Mouse (Mus musculus) heart, embryonic 11.5 days (tissue): ENCODE data around the gene Wfdc9. TPM values are rescaled to one million over a fixed set of nuclear protein-coding genes. Genes with fewer than 3 reads are reported as not detected.

Experiments
- ATAC-seq: fragments of 200-750 bp; cut with Nextera tagmentation; replicated peaks from 2 replicates; pipeline ENCODE4 v1.8.0; 2017; ENCODE audit warnings: moderate library complexity; ENCODE audit not compliant: insufficient number of reproducible peaks, low FRiP score, low TSS enrichment
- H3K27ac ChIP-seq: fragments of 300-500 bp; sonication (generic); 2 replicates; pipeline ENCODE4 v1.5.1; 2014; ENCODE audit warnings: mild to moderate bottlenecking, low read depth, low read length
- H3K27me3 ChIP-seq: fragments of 300-500 bp; sonication (generic); 2 replicates; pipeline ENCODE4 v1.6.1; 2014; ENCODE audit warnings: mild to moderate bottlenecking, low read length, mixed read lengths; ENCODE audit not compliant: control insufficient read depth, insufficient read depth
- H3K36me3 ChIP-seq: fragments of 300-500 bp; sonication (generic); 2 replicates; pipeline ENCODE4 v1.6.1; 2014; ENCODE audit warnings: mild to moderate bottlenecking, low read length, moderate library complexity, mixed read lengths; ENCODE audit not compliant: control insufficient read depth, insufficient read depth
- H3K4me1 ChIP-seq: fragments of 300-500 bp; sonication (generic); 2 replicates; pipeline ENCODE4 v1.6.1; 2014; ENCODE audit warnings: low read length; ENCODE audit not compliant: control insufficient read depth, insufficient read depth
- H3K4me2 ChIP-seq: fragments of 300-500 bp; sonication (generic); 2 replicates; pipeline ENCODE4 v1.6.1; 2014; ENCODE audit warnings: mild to moderate bottlenecking, moderate library complexity
- H3K4me3 ChIP-seq: fragments of 300-500 bp; sonication (generic); 2 replicates; pipeline ENCODE4 v1.5.1; 2014; ENCODE audit warnings: low read depth, low read length
- H3K9ac ChIP-seq: fragments of 300-500 bp; sonication (generic); 2 replicates; pipeline ENCODE4 v1.6.1; 2014; ENCODE audit warnings: mild to moderate bottlenecking, low read depth, low read length, moderate library complexity
- H3K9me3 ChIP-seq: fragments of 300-500 bp; sonication (generic); replicated peaks from 2 replicates; pipeline ENCODE4 v1.6.1; 2016; ENCODE audit warnings: low read length; ENCODE audit not compliant: control insufficient read depth
- WGBS: fragments of 180-500 bp; shearing (Covaris S2); extraction: QIAGEN DNeasy Blood & Tissue Kit; methylation state at CpG from one replicate; pipeline ENCODE4 v1.1.7; 2014; ENCODE audit not compliant: insufficient replicate concordance; 5-methylcytosine and 5-hydroxymethylcytosine counted together
- polyA plus RNA-seq: library from polyadenylated mRNA; unstranded; fragments of >200 nt; fragmentation: Nextera tagmentation; extraction: Ambion mirVana; gene quantifications from 2 replicates; pipeline ENCODE4 v1.2.1, GENCODE M21; 2014

Gene Wfdc9
- polyA plus RNA-seq = not detected in 2 replicates

DNA sequence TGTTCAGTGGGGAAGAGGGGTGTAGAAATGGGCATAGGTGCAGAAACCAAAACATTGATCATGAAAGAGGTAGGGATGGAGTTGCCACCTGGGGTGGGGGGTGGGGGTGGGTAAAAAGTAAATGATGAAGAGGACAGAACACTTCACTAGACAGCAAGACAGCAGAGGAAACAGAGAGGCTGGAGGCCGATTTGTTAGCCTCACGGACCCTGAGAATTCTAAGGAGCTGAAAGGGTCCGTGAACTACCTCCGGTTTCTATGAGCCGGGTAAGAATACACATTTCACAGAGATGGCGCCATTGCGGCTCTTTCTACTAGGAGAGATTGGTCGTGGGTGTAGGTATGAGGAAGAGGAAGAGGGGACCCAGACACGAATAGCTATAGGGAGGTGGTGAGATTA, at the start of gene Wfdc9:
Gene Wfdc9 (minus strand): TSS at position 101 of the 400 bp plus-strand sequence.
- Histone ChIP-seq H3K27me3 (0 out of 2 replicates have a peak, but pooled peaks cover 6% of the 10 kb centered on the region), H3K27ac (no peak within 1 kb of the TSS), H3K9me3 (no peaks in the 10 kb centered on the region), H3K4me1 (no peaks in the 10 kb centered on the region), H3K9ac (no peak within 1 kb of the TSS), H3K36me3 (no peaks in the 10 kb centered on the region), H3K4me3 (no peak within 1 kb of the TSS), H3K4me2 (no peak within 1 kb of the TSS)
- no peak for ATAC-seq
- 70% methylated on average over 9 of the region's 9 CpGs for WGBS

DNA sequence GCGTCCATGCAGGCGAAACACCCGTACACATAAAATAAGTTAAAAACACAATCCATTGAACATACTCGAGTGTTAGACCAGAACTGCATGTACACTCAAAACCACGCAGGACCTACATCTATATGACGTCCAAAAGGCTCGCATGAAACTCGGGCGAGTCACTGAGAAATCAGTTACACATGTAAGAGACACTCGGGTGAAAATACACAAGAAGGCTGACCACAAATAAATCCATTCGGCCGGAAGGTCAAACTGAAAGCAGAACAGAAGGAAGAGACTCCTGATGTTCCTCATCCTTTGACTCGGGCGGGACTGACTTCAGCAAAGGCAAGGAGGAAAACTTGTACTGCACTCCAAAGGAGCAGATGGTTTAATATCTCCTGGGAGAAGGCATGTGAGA, 49.6 kb upstream of the Wfdc9 start:
- no peak for ATAC-seq
- H3K27me3 ChIP-seq = 0 out of 2 replicates have a peak, but pooled peaks cover under 1% of the 10 kb centered on the region

DNA sequence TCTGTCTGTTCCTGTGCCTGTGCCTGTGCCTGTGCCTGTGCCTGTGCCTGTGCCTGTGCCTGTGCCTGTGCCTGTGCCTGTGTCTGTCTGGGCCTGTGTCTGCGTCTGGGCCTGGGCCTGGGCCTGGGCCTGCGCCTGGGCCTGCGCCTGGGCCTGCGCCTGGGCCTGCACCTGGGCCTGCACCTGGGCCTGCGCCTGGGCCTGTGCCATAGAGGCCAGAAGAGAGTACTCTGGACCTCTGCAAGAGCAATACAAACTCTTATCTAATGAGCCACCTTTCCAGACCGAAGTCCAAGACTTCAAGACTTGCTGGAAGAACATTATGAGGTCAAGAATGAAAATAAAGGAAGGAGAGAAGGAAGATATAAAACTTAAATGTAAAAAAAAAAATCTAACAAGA, 48.9 kb upstream of the Wfdc9 start:
- 84% methylated on average over 6 of the region's 6 CpGs for WGBS
- H3K27me3 ChIP-seq = 0 out of 2 replicates have a peak, but pooled peaks cover 3% of the 10 kb centered on the region
- no peak for ATAC-seq

More for the DNA sequence above, 49.6 kb upstream of the Wfdc9 start:
- no peaks in the 10 kb centered on the region for H3K4me1 ChIP-seq
- H3K27ac ChIP-seq = no peak overlapping the region
- WGBS = 86% methylated on average over 14 of the region's 14 CpGs
- no peaks in the 10 kb centered on the region for H3K36me3 ChIP-seq
- no peak overlapping the region for H3K4me2 ChIP-seq
- no peak overlapping the region for H3K9ac ChIP-seq
- H3K4me3 ChIP-seq = no peak overlapping the region
- no peaks in the 10 kb centered on the region for H3K9me3 ChIP-seq

DNA sequence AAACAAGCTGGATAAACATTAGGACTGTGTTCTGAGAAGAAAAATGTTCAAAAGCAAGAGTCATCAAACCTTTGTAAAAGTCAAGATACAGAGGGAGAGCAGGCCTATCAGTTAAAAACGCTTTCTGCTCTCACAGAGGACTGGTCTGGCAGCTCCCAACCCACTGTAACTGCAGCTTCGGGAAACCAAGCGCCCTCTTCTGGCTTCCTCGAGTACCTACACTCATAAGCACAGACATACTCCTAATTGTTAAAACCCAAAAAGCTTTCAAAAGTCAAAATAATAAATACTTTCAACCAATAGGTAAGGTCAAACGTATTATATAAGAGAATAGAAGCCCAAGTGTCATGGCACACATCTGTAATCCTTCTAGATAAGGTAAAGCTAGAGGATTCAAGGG, 47.9 kb upstream of the Wfdc9 start:
- H3K4me1 ChIP-seq = no peaks in the 10 kb centered on the region
- no peak overlapping the region for H3K9ac ChIP-seq
- no peak for ATAC-seq
- H3K36me3 ChIP-seq = no peaks in the 10 kb centered on the region
- H3K9me3 ChIP-seq = no peaks in the 10 kb centered on the region
- H3K27me3 ChIP-seq = 0 out of 2 replicates have a peak, but pooled peaks cover 3% of the 10 kb centered on the region
- 72% methylated on average over 5 of the region's 5 CpGs for WGBS
- H3K4me2 ChIP-seq = no peak overlapping the region
- no peak overlapping the region for H3K27ac ChIP-seq
- H3K4me3 ChIP-seq = no peak overlapping the region

More for the DNA sequence above, 48.9 kb upstream of the Wfdc9 start:
- H3K4me3 ChIP-seq = no peak overlapping the region
- no peaks in the 10 kb centered on the region for H3K36me3 ChIP-seq
- H3K4me1 ChIP-seq = no peaks in the 10 kb centered on the region
- no peak overlapping the region for H3K27ac ChIP-seq
- no peak overlapping the region for H3K4me2 ChIP-seq
- no peaks in the 10 kb centered on the region for H3K9me3 ChIP-seq
- H3K9ac ChIP-seq = no peak overlapping the region

DNA sequence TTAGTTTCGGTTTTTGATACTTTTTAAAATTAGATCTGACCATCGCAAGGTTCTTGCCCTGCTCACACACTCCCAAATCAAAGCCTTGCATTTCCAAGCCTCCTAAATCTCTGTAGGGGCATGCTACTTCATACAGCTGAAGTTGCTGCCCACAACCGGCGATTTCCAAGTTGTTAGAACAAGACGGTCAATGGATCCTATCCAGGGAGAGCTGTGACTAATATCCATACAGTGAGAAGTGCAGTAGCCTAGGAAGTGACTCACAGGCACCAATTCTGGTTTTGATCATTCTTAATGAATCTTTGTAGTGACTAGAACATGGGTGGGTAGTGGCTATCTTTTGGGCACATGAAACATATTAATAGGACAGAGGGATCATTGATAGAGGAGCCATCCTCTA, 45.4 kb upstream of the Wfdc9 start:
- 82% methylated on average over 5 of the region's 5 CpGs for WGBS
- ATAC-seq = no peak
- H3K27ac ChIP-seq = no peak overlapping the region
- H3K9me3 ChIP-seq = no peaks in the 10 kb centered on the region
- H3K36me3 ChIP-seq = no peaks in the 10 kb centered on the region
- H3K4me2 ChIP-seq = no peak overlapping the region
- H3K9ac ChIP-seq = no peak overlapping the region
- H3K4me3 ChIP-seq = no peak overlapping the region
- H3K27me3 ChIP-seq = 0 out of 2 replicates have a peak, but pooled peaks cover 3% of the 10 kb centered on the region
- H3K4me1 ChIP-seq = no peaks in the 10 kb centered on the region

DNA sequence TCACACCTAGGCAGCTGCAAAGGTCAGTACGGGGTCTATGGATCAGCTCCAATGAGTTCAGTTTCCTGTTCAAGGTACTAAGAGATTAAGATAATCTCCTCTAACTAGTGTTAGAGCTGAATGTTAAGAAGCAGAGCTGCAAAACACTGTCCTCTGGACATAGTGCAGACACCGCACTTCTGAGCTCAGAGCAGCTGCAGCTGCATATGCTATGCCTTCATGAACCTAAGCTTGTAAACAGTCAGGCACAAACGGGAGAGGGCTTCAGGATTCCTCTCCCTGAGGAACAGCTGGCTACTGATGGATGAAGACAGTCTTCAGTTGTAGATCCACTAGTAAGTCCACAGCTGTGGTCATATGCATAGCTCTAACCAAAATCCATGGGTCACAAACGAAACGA, 44.6 kb upstream of the Wfdc9 start:
- Histone ChIP-seq H3K4me1 (no peaks in the 10 kb centered on the region), H3K27me3 (0 out of 2 replicates have a peak, but pooled peaks cover 3% of the 10 kb centered on the region), H3K27ac (no peak overlapping the region), H3K9ac (no peak overlapping the region), H3K4me2 (no peak overlapping the region), H3K9me3 (no peaks in the 10 kb centered on the region), H3K36me3 (no peaks in the 10 kb centered on the region), H3K4me3 (no peak overlapping the region)
- no peak for ATAC-seq
- WGBS = 67% methylated on average over 5 of the region's 5 CpGs

DNA sequence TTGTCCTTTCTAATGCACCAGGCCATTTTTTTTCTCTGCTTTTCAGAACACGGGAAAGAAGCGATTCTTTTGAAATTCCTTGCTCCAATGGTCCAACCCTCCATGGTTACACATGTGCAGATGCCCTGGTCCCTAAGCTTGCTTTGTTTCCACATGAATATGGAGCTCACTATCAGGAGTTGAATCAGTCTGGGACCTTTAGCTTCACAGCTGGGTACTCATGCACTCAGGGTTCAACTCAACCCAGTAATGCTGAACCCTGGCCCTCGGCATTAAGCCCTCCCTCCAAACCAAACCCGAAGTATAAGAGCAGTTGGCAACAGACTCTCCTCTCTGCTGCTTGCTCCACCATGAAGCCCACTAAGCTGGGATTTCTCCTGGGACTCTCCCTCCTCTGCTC, 41.8 kb upstream of the Wfdc9 start, which contains the start of gene Spint4:
Gene Spint4 (plus strand): TSS at position 301 of the 400 bp plus-strand sequence.
- no peaks in the 10 kb centered on the region for H3K36me3 ChIP-seq
- ATAC-seq = no peak
- no peak within 1 kb of the TSS for H3K9ac ChIP-seq
- WGBS = 75% methylated on average over 4 of the region's 4 CpGs
- no peak within 1 kb of the TSS for H3K27ac ChIP-seq
- H3K4me3 ChIP-seq = no peak within 1 kb of the TSS
- H3K27me3 ChIP-seq = 0 out of 2 replicates have a peak, but pooled peaks cover 3% of the 10 kb centered on the region
- no peaks in the 10 kb centered on the region for H3K4me1 ChIP-seq
- no peaks in the 10 kb centered on the region for H3K9me3 ChIP-seq
- H3K4me2 ChIP-seq = no peak within 1 kb of the TSS

DNA sequence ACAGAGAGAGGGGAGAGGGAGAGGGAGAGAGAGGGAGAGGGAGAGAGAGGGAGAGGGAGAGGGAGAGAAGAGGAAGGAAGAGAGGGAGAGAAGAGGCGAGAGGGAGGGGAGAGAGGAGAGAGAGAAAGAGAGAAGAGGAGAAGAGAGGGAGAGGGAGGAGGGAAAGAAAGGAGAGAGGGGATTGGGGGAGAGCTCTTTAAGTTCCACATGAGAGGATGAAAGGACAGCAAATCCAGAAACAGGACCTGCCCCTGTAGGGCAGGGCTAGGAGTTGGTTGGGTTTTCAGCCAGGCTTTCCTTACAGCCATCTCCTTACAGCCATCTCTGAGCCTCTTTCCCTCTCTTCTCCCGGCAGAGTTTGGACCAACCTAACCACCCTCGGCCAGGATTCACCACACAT, 28.4 kb upstream of the Wfdc9 start, which contains the start of gene Wfdc13:
Gene Wfdc13 (plus strand): TSS at position 301 of the 400 bp plus-strand sequence.
- Histone ChIP-seq H3K9ac (no peak within 1 kb of the TSS), H3K27ac (no peak within 1 kb of the TSS), H3K4me2 (no peak within 1 kb of the TSS), H3K27me3 (0 out of 2 replicates have a peak, but pooled peaks cover 4% of the 10 kb centered on the region), H3K9me3 (no peaks in the 10 kb centered on the region), H3K4me3 (no peak within 1 kb of the TSS), H3K36me3 (no peaks in the 10 kb centered on the region), H3K4me1 (no peaks in the 10 kb centered on the region)
- ATAC-seq = no peak
- 65% methylated on average over 3 of the region's 3 CpGs for WGBS

DNA sequence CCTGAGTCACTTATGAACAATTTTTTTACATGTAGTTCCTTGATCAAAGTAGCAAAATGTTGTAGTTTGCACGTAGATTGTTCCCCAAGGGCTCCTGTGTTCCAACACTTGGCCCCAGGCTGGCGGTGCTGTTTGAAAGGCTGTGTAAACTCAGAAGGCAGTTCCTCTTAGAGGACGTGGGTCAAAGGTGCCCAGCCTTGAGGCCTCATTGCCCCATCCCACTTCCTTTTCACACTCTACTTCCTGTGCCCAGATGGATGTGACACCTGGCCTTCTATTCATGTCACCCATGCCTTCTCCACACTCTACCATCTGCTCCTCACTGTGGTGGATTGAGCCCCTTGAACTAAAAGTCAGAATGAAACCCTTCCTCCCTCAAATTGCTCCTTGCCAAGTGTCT, 23.5 kb upstream of the Wfdc9 start:
- 0 out of 2 replicates have a peak, but pooled peaks cover 3% of the 10 kb centered on the region for H3K4me1 ChIP-seq
- H3K9me3 ChIP-seq = no peaks in the 10 kb centered on the region
- H3K27me3 ChIP-seq = no peaks in the 10 kb centered on the region
- H3K9ac ChIP-seq = no peak overlapping the region
- 46% methylated on average over 3 of the region's 3 CpGs for WGBS
- no peak overlapping the region for H3K4me2 ChIP-seq
- no peak for ATAC-seq
- no peaks in the 10 kb centered on the region for H3K36me3 ChIP-seq
- no peak overlapping the region for H3K27ac ChIP-seq
- H3K4me3 ChIP-seq = no peak overlapping the region
